Mouse (Mus musculus) C2C12 (cell line): ENCODE measurements around the gene Nup37. TPM values are rescaled to one million over a fixed set of nuclear protein-coding genes. Genes with fewer than 3 reads are reported as not detected.

Experiments
- H3K27me3 ChIP-seq: one replicate; pipeline ENCODE4 v1.6.1; 2011; ENCODE audit not compliant: control insufficient read depth, insufficient read depth, insufficient read length
- H3K36me3 ChIP-seq: one replicate; pipeline ENCODE4 v1.6.1; 2011; ENCODE audit not compliant: control insufficient read depth, insufficient read depth
- H3K4me3 ChIP-seq: one replicate; pipeline ENCODE4 v1.5.1; 2011; ENCODE audit warnings: mild to moderate bottlenecking, control low read depth; ENCODE audit not compliant: poor library complexity, insufficient read depth, severe bottlenecking
- H3K79me2 ChIP-seq: one replicate; pipeline ENCODE4 v1.6.1; 2011; ENCODE audit not compliant: control insufficient read depth, insufficient read depth
- H3K79me3 ChIP-seq: one replicate; pipeline ENCODE4 v1.6.1; 2011; ENCODE audit warnings: low read depth, control low read depth
- H3ac ChIP-seq: one replicate; pipeline ENCODE3; 2011; ENCODE audit warnings: low read depth; ENCODE audit not compliant: control insufficient read depth, insufficient read length
- CEBPB ChIP-seq: IDR thresholded peaks from one replicate; pipeline ENCODE4 v1.6.1; 2011; ENCODE audit warnings: low read depth, mild to moderate bottlenecking, control low read depth, moderate library complexity
- CTCF ChIP-seq: IDR thresholded peaks from one replicate; pipeline ENCODE4 v1.5.1; 2011; ENCODE audit not compliant: control insufficient read depth, insufficient read depth, insufficient read length
- FOSL1 ChIP-seq: IDR thresholded peaks from one replicate; pipeline ENCODE4 v1.8.0; 2011; ENCODE audit warnings: mild to moderate bottlenecking, low read length; ENCODE audit not compliant: poor library complexity, insufficient read depth, severe bottlenecking
- MAX ChIP-seq: IDR thresholded peaks from one replicate; pipeline ENCODE4 v1.6.1; 2011; ENCODE audit warnings: mild to moderate bottlenecking, control low read depth
- MYOD1 ChIP-seq: IDR thresholded peaks from one replicate; pipeline ENCODE4 v1.6.1; 2011; ENCODE audit warnings: low read depth; ENCODE audit not compliant: control insufficient read depth, insufficient read length
- MYOG ChIP-seq: IDR thresholded peaks from one replicate; pipeline ENCODE4 v1.6.1; 2011; ENCODE audit not compliant: control insufficient read depth, insufficient read length; ENCODE audit errors: extremely low read depth
- USF1 ChIP-seq: IDR thresholded peaks from one replicate; pipeline ENCODE4 v1.6.1; 2011; ENCODE audit warnings: low read depth, mild to moderate bottlenecking, control low read depth, moderate library complexity
- polyA plus RNA-seq: library from polyadenylated mRNA; unstranded; fragments of >200 nt; fragmentation: generic; extraction: Trizol; gene quantifications from one replicate; pipeline ENCODE4 v1.2.1, GENCODE M21; 2012; ENCODE audit warnings: missing spikeins

The Nup37 gene
- polyA plus RNA-seq, 1 experiment: 35.7 TPM

DNA sequence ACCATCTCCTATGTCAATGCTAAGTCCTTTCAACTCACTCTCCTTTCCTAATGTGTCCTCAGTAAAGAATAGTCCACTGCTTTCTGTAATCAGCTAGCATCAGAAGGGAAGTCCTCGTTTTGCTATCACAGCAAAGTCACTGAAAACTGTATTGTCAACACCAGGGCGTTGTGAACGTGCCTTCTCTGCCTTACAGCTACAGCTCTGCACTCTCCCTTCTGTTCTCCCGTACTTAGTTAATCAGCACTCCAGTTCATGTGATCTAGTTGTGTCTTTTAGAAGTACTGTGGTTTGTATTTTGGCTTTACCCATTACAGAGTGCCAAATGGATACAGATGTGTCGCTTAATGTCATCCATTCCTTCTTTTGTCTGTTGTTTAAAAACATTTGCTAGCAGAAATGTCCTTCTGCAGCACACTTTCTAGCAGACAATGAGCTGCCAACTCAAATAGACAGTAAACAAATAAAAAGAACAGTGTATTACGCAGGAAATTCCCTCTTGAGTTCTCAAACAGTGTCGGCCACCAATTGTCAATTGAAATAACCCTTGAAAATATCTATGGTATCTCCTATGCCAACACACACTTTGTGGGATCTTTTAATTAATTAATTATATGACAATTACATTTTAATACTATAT is 20.8 kb downstream of the Nup37 start:
- no peak for TF ChIP-seq MYOG
- TF ChIP-seq USF1: no peak
- Histone ChIP-seq H3K36me3 (peaks cover 34% of the 10 kb centered on the region), H3K79me2 (no peaks in the 10 kb centered on the region), H3K27me3 (no peaks in the 10 kb centered on the region), H3K79me3 (peaks cover 2% of the 10 kb centered on the region), H3K4me3 (no peak overlapping the region), H3ac (no peak overlapping the region)

- no peaks in the 10 kb centered on the region for H3K27me3 ChIP-seq
- peak overlapping the region; percentile 68 for H3K4me3 ChIP-seq
- H3K36me3 ChIP-seq: peaks cover 3% of the 10 kb centered on the region
- peaks cover 10% of the 10 kb centered on the region for H3K79me2 ChIP-seq
- no peak overlapping the region for H3ac ChIP-seq
- TF ChIP-seq MYOD1 (no peak), MAX (no peak), CTCF (no peak), FOSL1 (no peak), USF1 (no peak), CEBPB (no peak), MYOG (no peak)
- H3K79me3 ChIP-seq: no peaks in the 10 kb centered on the region
These were observed 53.7 kb downstream of the Nup37 start for GRCm38 (mm10) chr10:88200541-88200940.

GRCm38 (mm10) chr10:88200951-88201638 is 54.3 kb downstream of the Nup37 start, which contains the start of gene Washc3:
Gene Washc3 (plus strand): TSS chr10:88201093.
- Histone ChIP-seq H3K27me3 (no peaks in the 10 kb centered on the region), H3ac (peak within 1 kb of the TSS; percentile 70), H3K36me3 (peaks cover 7% of the 10 kb centered on the region), H3K79me2 (peaks cover 10% of the 10 kb centered on the region), H3K4me3 (peak within 1 kb of the TSS; percentile 68), H3K79me3 (no peaks in the 10 kb centered on the region)
- TF ChIP-seq MYOD1 (no peak), USF1 (peak; percentile 42)

GRCm38 (mm10) chr10:88201650-88202049 is 54.9 kb downstream of the Nup37 start:
- TF ChIP-seq MAX (no peak), FOSL1 (no peak)
- peaks cover 10% of the 10 kb centered on the region for H3K79me2 ChIP-seq
- peak overlapping the region; percentile 68 for H3K4me3 ChIP-seq
- H3K27me3 ChIP-seq: no peaks in the 10 kb centered on the region
- peaks cover 8% of the 10 kb centered on the region for H3K36me3 ChIP-seq
- peak overlapping the region; percentile 70 for H3ac ChIP-seq
- H3K79me3 ChIP-seq: no peaks in the 10 kb centered on the region

- no peaks in the 10 kb centered on the region for H3K27me3 ChIP-seq
- H3K79me2 ChIP-seq: peaks cover 10% of the 10 kb centered on the region
- peaks cover 8% of the 10 kb centered on the region for H3K36me3 ChIP-seq
- no peaks in the 10 kb centered on the region for H3K79me3 ChIP-seq
- H3ac ChIP-seq: no peak overlapping the region
- no peak overlapping the region for H3K4me3 ChIP-seq
- no peak for TF ChIP-seq MAX
- no peak for TF ChIP-seq CEBPB
- TF ChIP-seq USF1: no peak
- no peak for TF ChIP-seq MYOD1
- TF ChIP-seq FOSL1: no peak
- no peak for TF ChIP-seq MYOG
- TF ChIP-seq CTCF: no peak
These were observed 55.8 kb downstream of the Nup37 start for GRCm38 (mm10) chr10:88202581-88202980.

- TF ChIP-seq MYOD1 (no peak), USF1 (no peak), CTCF (no peak), MYOG (no peak), FOSL1 (no peak), MAX (no peak), CEBPB (no peak)
- no peak overlapping the region for H3K4me3 ChIP-seq
- no peaks in the 10 kb centered on the region for H3K79me3 ChIP-seq
- H3K79me2 ChIP-seq: peaks cover 10% of the 10 kb centered on the region
- no peaks in the 10 kb centered on the region for H3K27me3 ChIP-seq
- peaks cover 8% of the 10 kb centered on the region for H3K36me3 ChIP-seq
- no peak overlapping the region for H3ac ChIP-seq
These were observed 56.4 kb downstream of the Nup37 start for GRCm38 (mm10) chr10:88203236-88203635.
